In genomic region chr19:42034881-42035455, GRCm38 (mm10) we compare ENCODE assay signal across 11 mouse cellular contexts. TPM values are rescaled to one million over a fixed set of nuclear protein-coding genes. Genes with fewer than 3 reads are reported as not detected.
DNase-seq lines count a peak whose midpoint lies in the region; ATAC-seq and TF ChIP-seq lines count a peak whose summit lies in the region.
"Had no signal": no experiment of that assay in that cellular context is flagged by ENCODE, and none has a peak within 500 bp of the region (broad histone marks: within the 10 kb centered on the region; RNA-seq: fewer than 3 reads in every experiment).

No protein-coding gene starts in this region.

- H3K4me2 ChIP-seq in heart, embryonic 13.5 days, result no peak overlapping the region
- H3K4me2 ChIP-seq in lung, postnatal 0 days (replicated peaks; ENCODE audit: low read depth, low read length), result no peak overlapping the region
- 0 out of 2 replicates have a peak overlapping the region, but pooled peaks have one; percentile 12 for H3K4me2 ChIP-seq in embryonic facial prominence, embryonic 15.5 days (replicated peaks)

- 57% methylated on average over 11 of the region's 11 CpGs for WGBS in heart, embryonic 13.5 days
- 45% methylated on average over 10 of the region's 11 CpGs for WGBS in lung, postnatal 0 days
- WGBS in embryonic facial prominence, embryonic 15.5 days, result 39% methylated on average over 11 of the region's 11 CpGs

- intact Hi-C loops in heart, postnatal 10 days (cut with DNase I), result loop anchor here (1.0 to 5.0 kb wide), 3 partner anchors 34 to 132 kb away; no protein-coding TSS in a partner anchor

- no peaks in the 10 kb centered on the region for H3K9me3 ChIP-seq in heart, embryonic 13.5 days
- H3K9me3 ChIP-seq in lung, postnatal 0 days (ENCODE audit: low read length), result no peaks in the 10 kb centered on the region
- H3K9me3 ChIP-seq in embryonic facial prominence, embryonic 15.5 days (replicated peaks), result no peaks in the 10 kb centered on the region

- no peak for TF ChIP-seq CTCF in lung, postnatal 0 days (IDR thresholded peaks at IDR 0.05)

- 0 out of 2 replicates have a peak overlapping the region, but pooled peaks have one; percentile 4 for H3K27ac ChIP-seq in heart, embryonic 13.5 days (replicated peaks)
- H3K27ac ChIP-seq in lung, postnatal 0 days (ENCODE audit: low read length), result no peak overlapping the region
- H3K27ac ChIP-seq in embryonic facial prominence, embryonic 15.5 days (replicated peaks), result peak overlapping the region; percentile 85

- H3K36me3 ChIP-seq in heart, embryonic 13.5 days, result peaks cover 27% of the 10 kb centered on the region
- H3K36me3 ChIP-seq in lung, postnatal 0 days (ENCODE audit: insufficient read depth, low read length), result no peaks in the 10 kb centered on the region
- H3K36me3 ChIP-seq in embryonic facial prominence, embryonic 15.5 days, result 0 out of 2 replicates have a peak, but pooled peaks cover 7% of the 10 kb centered on the region

- H3K9ac ChIP-seq in heart, embryonic 13.5 days, result no peak overlapping the region
- no peak overlapping the region for H3K9ac ChIP-seq in lung, postnatal 0 days (replicated peaks; ENCODE audit: low read depth)
- no peak overlapping the region for H3K9ac ChIP-seq in embryonic facial prominence, embryonic 15.5 days

- no peak for ATAC-seq in heart, embryonic 13.5 days (ENCODE audit: extremely low read depth, insufficient number of reproducible peaks, low FRiP score, low TSS enrichment)
- 0 out of 2 replicates have a peak, but pooled peaks have one; percentile 2 for ATAC-seq in lung, postnatal 0 days
- peak; percentile 16; the same call in 1 of the 2 replicates for ATAC-seq in embryonic facial prominence, embryonic 15.5 days (ENCODE audit: insufficient number of reproducible peaks, low FRiP score, low TSS enrichment, low read depth)
- ATAC-seq in megakaryocyte-erythroid progenitor cell, adult 5-6 weeks (replicated peaks; ENCODE audit: low FRiP score, low TSS enrichment, poor library complexity, severe bottlenecking), result peak; percentile 21; the same call in 1 of the 2 replicates

- H3K27me3 ChIP-seq in heart, embryonic 13.5 days (replicated peaks), result peaks cover 14% of the 10 kb centered on the region
- H3K27me3 ChIP-seq in lung, postnatal 0 days (replicated peaks; ENCODE audit: insufficient read depth, low read length), result no peaks in the 10 kb centered on the region
- H3K27me3 ChIP-seq in embryonic facial prominence, embryonic 15.5 days, result no peaks in the 10 kb centered on the region

- no peak overlapping the region for H3K4me3 ChIP-seq in heart, embryonic 13.5 days
- no peak overlapping the region for H3K4me3 ChIP-seq in lung, postnatal 0 days (ENCODE audit: low read depth, low read length)
- H3K4me3 ChIP-seq in embryonic facial prominence, embryonic 15.5 days (replicated peaks), result no peak overlapping the region

- DNase-seq in heart, postnatal 10 days, result no peak
- DNase-seq in lung, postnatal 0 days (ENCODE audit: low spot score), result no peak
- DNase-seq in lung, postnatal 36 days, result no peak
- DNase-seq in gastrocnemius, adult 8-10 months (ENCODE audit: low spot score in 2 of 2), result no peak
- DNase-seq in Muller cell, postnatal 12 days (ENCODE audit: inconsistent ontology term), result no peak

- TF ChIP-seq EP300 in lung, postnatal 0 days (IDR thresholded peaks at IDR 0.05), result no peak

- H3K4me1 ChIP-seq in heart, embryonic 13.5 days, result peaks cover 24% of the 10 kb centered on the region
- no peaks in the 10 kb centered on the region for H3K4me1 ChIP-seq in lung, postnatal 0 days (ENCODE audit: insufficient read depth, low read depth, low read length)
- peaks cover 29% of the 10 kb centered on the region for H3K4me1 ChIP-seq in embryonic facial prominence, embryonic 15.5 days

RNA-seq across cellular contexts. Expression of gene Ankrd2, which starts 0.8 kb away (rescaled TPM):
- not detected in 2 replicates for polyA plus RNA-seq in heart, embryonic 13.5 days (2015; fragmentation: Nextera tagmentation; extraction: Ambion mirVana)
- not detected for total RNA-seq in heart, postnatal 10 days (2021)
- 0.53 and 0.62 TPM in 2 replicates for polyA plus RNA-seq in lung, postnatal 0 days (2015; fragmentation: Nextera tagmentation; extraction: Ambion mirVana)
- 1.6 and 1.9 TPM in 2 replicates for polyA plus RNA-seq in embryonic facial prominence, embryonic 15.5 days (2015; fragmentation: Nextera tagmentation; extraction: Ambion mirVana)
- total RNA-seq in megakaryocyte-erythroid progenitor cell, adult 5-6 weeks (2014; fragmentation: Nextera tagmentation), result not detected in 2 replicates
- total RNA-seq in megakaryocyte-erythroid progenitor cell, adult 5-6 weeks (2017), result not detected in 2 replicates
- 100 to 1,000 TPM; 131 to 242 (median 170) TPM for total RNA-seq in gastrocnemius, adult 8-10 months (2022)
- total RNA-seq: heart, postnatal 25 days; neutrophil, adult 5-6 weeks had no signal
- polyA plus RNA-seq: small intestine, adult 2 months had no signal

RNA-seq across cellular contexts. Expression of gene Hoga1, which starts 10.4 kb away (rescaled TPM):
- polyA plus RNA-seq in heart, embryonic 13.5 days (2015; fragmentation: Nextera tagmentation; extraction: Ambion mirVana), result 0.44 and 1.4 TPM in 2 replicates
- 1 to 10 TPM; 1.3 to 2.2 TPM for total RNA-seq in heart, postnatal 10 days (2021)
- 4.9 and 6.4 TPM in 2 replicates for polyA plus RNA-seq in lung, postnatal 0 days (2015; fragmentation: Nextera tagmentation; extraction: Ambion mirVana)
- polyA plus RNA-seq in embryonic facial prominence, embryonic 15.5 days (2015; fragmentation: Nextera tagmentation; extraction: Ambion mirVana), result 1.7 TPM in 2 replicates
- not detected in 2 replicates for total RNA-seq in megakaryocyte-erythroid progenitor cell, adult 5-6 weeks (2014; fragmentation: Nextera tagmentation)
- total RNA-seq in megakaryocyte-erythroid progenitor cell, adult 5-6 weeks (2017), result not detected in 2 replicates
- total RNA-seq in gastrocnemius, adult 8-10 months (2022), result 1 to 10 TPM; 3.0 to 4.8 (median 3.7) TPM
- total RNA-seq: neutrophil, adult 5-6 weeks had no signal

RNA-seq across cellular contexts. Expression of gene 4933411K16Rik, which starts 17.1 kb away (rescaled TPM):
- polyA plus RNA-seq in heart, embryonic 13.5 days (2015; fragmentation: Nextera tagmentation; extraction: Ambion mirVana), result not detected in 2 replicates
- under 1 TPM; 0.24 to 0.37 TPM for total RNA-seq in heart, postnatal 10 days (2021)
- polyA plus RNA-seq in lung, postnatal 0 days (2015; fragmentation: Nextera tagmentation; extraction: Ambion mirVana), result 0.10 and 0.14 TPM in 2 replicates
- 0.16 TPM in 1 of 2 replicates, not detected in the other for polyA plus RNA-seq in embryonic facial prominence, embryonic 15.5 days (2015; fragmentation: Nextera tagmentation; extraction: Ambion mirVana)
- not detected in 2 replicates for total RNA-seq in megakaryocyte-erythroid progenitor cell, adult 5-6 weeks (2014; fragmentation: Nextera tagmentation)
- not detected in 2 replicates for total RNA-seq in megakaryocyte-erythroid progenitor cell, adult 5-6 weeks (2017)
- under 1 TPM in 3 of 4 experiments, not detected in 1; 0.21 to 0.53 (median 0.36) TPM for total RNA-seq in gastrocnemius, adult 8-10 months (2022)
- total RNA-seq: heart, postnatal 25 days; neutrophil, adult 5-6 weeks had no signal
- polyA plus RNA-seq: small intestine, adult 2 months had no signal

RNA-seq across cellular contexts. Expression of gene Morn4, which starts 51.2 kb away (rescaled TPM):
- 15.2 and 15.3 TPM in 2 replicates for polyA plus RNA-seq in heart, embryonic 13.5 days (2015; fragmentation: Nextera tagmentation; extraction: Ambion mirVana)
- 1 to 10 TPM; 5.9 to 7.4 TPM for total RNA-seq in heart, postnatal 10 days (2021)
- 5.5 and 5.8 TPM in 2 replicates for polyA plus RNA-seq in lung, postnatal 0 days (2015; fragmentation: Nextera tagmentation; extraction: Ambion mirVana)
- 29.0 and 30.0 TPM in 2 replicates for polyA plus RNA-seq in embryonic facial prominence, embryonic 15.5 days (2015; fragmentation: Nextera tagmentation; extraction: Ambion mirVana)
- total RNA-seq in megakaryocyte-erythroid progenitor cell, adult 5-6 weeks (2014; fragmentation: Nextera tagmentation), result 2.1 TPM in 1 of 2 replicates, not detected in the other
- 0.53 and 0.85 TPM in 2 replicates for total RNA-seq in megakaryocyte-erythroid progenitor cell, adult 5-6 weeks (2017)
- total RNA-seq in gastrocnemius, adult 8-10 months (2022), result 1 to 10 TPM; 3.3 to 7.6 (median 5.3) TPM
- total RNA-seq: neutrophil, adult 5-6 weeks had no signal

RNA-seq across cellular contexts. Expression of gene Ubtd1, which starts 53.4 kb away (rescaled TPM):
- 12.8 and 14.6 TPM in 2 replicates for polyA plus RNA-seq in heart, embryonic 13.5 days (2015; fragmentation: Nextera tagmentation; extraction: Ambion mirVana)
- total RNA-seq in heart, postnatal 10 days (2021), result 10 to 100 TPM; 31.4 to 33.8 TPM
- 21.3 and 23.2 TPM in 2 replicates for polyA plus RNA-seq in lung, postnatal 0 days (2015; fragmentation: Nextera tagmentation; extraction: Ambion mirVana)
- 33.2 and 34.2 TPM in 2 replicates for polyA plus RNA-seq in embryonic facial prominence, embryonic 15.5 days (2015; fragmentation: Nextera tagmentation; extraction: Ambion mirVana)
- total RNA-seq in megakaryocyte-erythroid progenitor cell, adult 5-6 weeks (2014; fragmentation: Nextera tagmentation), result 2.3 and 4.8 TPM in 2 replicates
- total RNA-seq in megakaryocyte-erythroid progenitor cell, adult 5-6 weeks (2017), result 1.9 TPM in 1 of 2 replicates, not detected in the other
- 10 to 100 TPM; 15.0 to 17.5 (median 15.8) TPM for total RNA-seq in gastrocnemius, adult 8-10 months (2022)

Comparison
In these comparisons a context has a peak if more than half of its experiments do, and no peak if none do; other contexts are left out.
1. RNA of gene Ankrd2, which starts 0.8 kb away (total RNA-seq): 131 to 242 TPM in gastrocnemius, adult 8-10 months; not detected in heart, postnatal 10 days and not detected in megakaryocyte-erythroid progenitor cell, adult 5-6 weeks; every median in the first group is over 100 times any median in the second.